Mouse (Mus musculus) kidney, postnatal 10 days (tissue): ENCODE measurements around the gene AF067061.
"Not testable (repeated sequence)": the region's sequence is repeated elsewhere in the genome, so short reads cannot be mapped to it uniquely, and the experiment has no call there.

Source experiments
- DNase-seq: peaks from one replicate; pipeline ENCODE4 v3.0.0; 2021; ENCODE audit warnings: mixed read lengths

Gene AF067061

GRCm38 (mm10) chr13:120262870-120263269, at the start of gene AF067061:
Gene AF067061 (plus strand): TSS chr13:120263114.
- not testable (repeated sequence) for DNase-seq

GRCm38 (mm10) chr13:120215847-120216246, 47.1 kb upstream of the AF067061 start, which contains the start of gene Gm21762:
Gene Gm21762 (minus strand): TSS chr13:120215947.
- not testable (repeated sequence) for DNase-seq

GRCm38 (mm10) chr13:120220922-120221321, 42.0 kb upstream of the AF067061 start:
- not testable (repeated sequence) for DNase-seq

- not testable (repeated sequence) for DNase-seq
Measured at GRCm38 (mm10) chr13:120223012-120223659, 39.8 kb upstream of the AF067061 start.

- not testable (repeated sequence) for DNase-seq
Measured at GRCm38 (mm10) chr13:120231798-120232197, 31.1 kb upstream of the AF067061 start.

GRCm38 (mm10) chr13:120232447-120233049, 30.4 kb upstream of the AF067061 start:
- not testable (repeated sequence) for DNase-seq

- DNase-seq = not testable (repeated sequence)
Measured at GRCm38 (mm10) chr13:120238811-120239210, 24.1 kb upstream of the AF067061 start, which contains the start of gene Gm21731. Gene Gm21731 (plus strand): TSS chr13:120239111.

- DNase-seq = not testable (repeated sequence)
Measured at GRCm38 (mm10) chr13:120251208-120251924, 11.5 kb upstream of the AF067061 start.

GRCm38 (mm10) chr13:120258817-120259658, 3.9 kb upstream of the AF067061 start:
- DNase-seq = not testable (repeated sequence)

- DNase-seq = not testable (repeated sequence)
Measured at GRCm38 (mm10) chr13:120259718-120260117, 3.2 kb upstream of the AF067061 start.

GRCm38 (mm10) chr13:120277837-120278236, 14.9 kb downstream of the AF067061 start:
- not testable (repeated sequence) for DNase-seq

- no peak for DNase-seq
Measured at GRCm38 (mm10) chr13:120278784-120279183, 15.9 kb downstream of the AF067061 start.

GRCm38 (mm10) chr13:120299324-120299894, 36.5 kb downstream of the AF067061 start:
- DNase-seq = no peak

- DNase-seq = no peak
Measured at GRCm38 (mm10) chr13:120299991-120300442, 37.1 kb downstream of the AF067061 start, which contains the start of gene BC147527. Gene BC147527 (plus strand): TSS chr13:120300392.

GRCm38 (mm10) chr13:120300853-120301252, 37.9 kb downstream of the AF067061 start:
- DNase-seq = no peak

- no peak for DNase-seq
Measured at GRCm38 (mm10) chr13:120310749-120311148, 47.8 kb downstream of the AF067061 start.

GRCm38 (mm10) chr13:120313584-120313983, 50.7 kb downstream of the AF067061 start:
- peak; percentile 7 for DNase-seq
